Mouse (Mus musculus): ENCODE measurements at regions not wholly inside any gene's neighbourhood (a gene's known extent, or its start where the extent isn't known, plus 50 kb on each side); places are given as distances from the start of the nearest gene placed in this dataset.

DNA sequence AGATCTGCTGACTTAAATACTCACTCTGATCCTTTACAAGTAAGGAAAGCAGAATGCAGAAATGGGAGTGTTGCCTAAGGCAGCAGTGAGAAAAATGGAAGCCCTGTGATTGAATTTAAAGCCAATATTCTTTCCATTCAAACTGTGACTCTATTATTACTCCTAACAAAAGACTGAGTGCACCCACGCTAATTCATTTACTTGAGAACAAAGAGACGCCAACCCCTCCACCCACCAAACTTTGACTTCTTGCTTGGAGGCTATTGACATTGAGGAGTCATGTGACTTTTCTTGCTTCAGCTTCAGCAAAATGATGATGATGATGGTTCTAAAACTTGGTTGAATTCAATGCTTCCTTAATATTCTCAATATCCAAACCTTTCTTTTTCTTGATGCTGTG lies 245.6 kb downstream of the Enc1 start:
- Histone ChIP-seq H3K27ac (no peak overlapping the region), H3K36me3 (no peaks in the 10 kb centered on the region), H3K4me3 (no peak overlapping the region), H3K9me3 (replicated peaks) (no peaks in the 10 kb centered on the region), H3K9ac (no peak overlapping the region), H3K4me1 (no peaks in the 10 kb centered on the region), H3K4me2 (no peak overlapping the region), H3K27me3 (replicated peaks) (peaks cover 18% of the 10 kb centered on the region; the same call in 1 of the 2 replicates)
- ATAC-seq: no peak
- WGBS (ENCODE audit: insufficient replicate concordance): 64% methylated on average over 2 of the region's 2 CpGs

DNA sequence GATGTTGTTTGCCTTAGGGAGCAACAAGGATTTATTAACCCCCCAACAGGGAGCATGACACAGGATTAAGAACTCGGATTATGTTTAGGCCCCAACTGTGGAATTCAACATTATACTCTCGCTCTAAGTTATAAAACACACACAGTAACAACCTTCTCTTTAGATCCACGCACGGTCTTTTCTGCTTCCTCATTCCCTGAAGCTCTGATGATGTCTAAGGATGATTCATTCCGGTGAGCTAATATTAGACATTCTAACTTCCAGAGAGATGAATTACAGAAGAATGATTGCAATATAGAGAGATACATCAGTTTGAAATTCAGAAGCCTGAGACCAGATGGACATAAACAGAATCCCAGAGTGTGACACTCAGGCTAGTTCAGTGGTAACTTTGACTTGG lies 245.0 kb downstream of the Enc1 start:
- Histone ChIP-seq H3K4me2 (no peak overlapping the region), H3K9me3 (replicated peaks) (no peaks in the 10 kb centered on the region), H3K4me3 (no peak overlapping the region), H3K27me3 (replicated peaks) (peaks cover 18% of the 10 kb centered on the region; the same call in 1 of the 2 replicates), H3K9ac (no peak overlapping the region), H3K36me3 (no peaks in the 10 kb centered on the region), H3K4me1 (no peaks in the 10 kb centered on the region), H3K27ac (no peak overlapping the region)
- WGBS (ENCODE audit: insufficient replicate concordance): 80% methylated on average over 5 of the region's 5 CpGs
- ATAC-seq: no peak

DNA sequence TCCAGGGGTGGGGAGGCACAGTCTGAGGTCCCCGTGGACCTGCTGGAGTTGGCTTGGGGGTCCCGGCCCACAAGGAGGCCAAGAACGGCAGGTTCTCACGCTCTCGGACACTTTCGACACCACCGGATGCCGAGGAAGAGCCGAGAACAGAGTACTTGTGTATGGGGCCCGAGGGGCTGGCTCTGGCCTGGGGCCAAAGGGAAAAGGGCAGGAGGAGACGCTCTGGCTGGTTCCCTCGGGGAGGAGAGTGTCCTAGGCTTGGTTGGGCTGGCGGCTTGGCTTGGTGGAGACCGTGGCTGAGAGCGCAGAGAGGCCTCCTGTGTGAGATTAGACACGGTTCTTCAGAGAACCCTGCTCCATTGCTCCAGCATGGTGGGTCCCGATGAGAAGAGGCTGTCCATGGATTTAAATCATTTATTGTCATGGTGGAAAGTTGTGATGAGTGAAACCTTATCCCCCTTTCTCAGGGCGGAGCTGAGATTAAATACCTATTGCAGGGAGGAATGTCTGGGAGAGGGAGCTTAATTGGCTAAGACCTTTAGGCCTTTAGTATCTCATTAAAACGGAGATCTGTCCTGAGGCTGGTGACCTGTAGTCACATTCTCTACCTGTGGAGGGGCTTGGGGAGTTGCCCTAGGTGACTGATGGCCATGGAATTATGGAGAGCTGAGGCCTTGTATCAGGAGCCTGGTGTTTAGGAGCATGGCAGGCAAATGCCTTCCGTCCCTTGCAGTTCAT lies 244.1 kb downstream of the Enc1 start:
- Histone ChIP-seq H3K27me3 (replicated peaks) (peaks cover 18% of the 10 kb centered on the region; the same call in 1 of the 2 replicates), H3K4me3 (no peak overlapping the region), H3K9ac (no peak overlapping the region), H3K9me3 (replicated peaks) (no peaks in the 10 kb centered on the region), H3K4me2 (no peak overlapping the region), H3K36me3 (no peaks in the 10 kb centered on the region), H3K4me1 (no peaks in the 10 kb centered on the region), H3K27ac (no peak overlapping the region)
- no peak for ATAC-seq
- 79% methylated on average over 20 of the region's 20 CpGs for WGBS (ENCODE audit: insufficient replicate concordance)

DNA sequence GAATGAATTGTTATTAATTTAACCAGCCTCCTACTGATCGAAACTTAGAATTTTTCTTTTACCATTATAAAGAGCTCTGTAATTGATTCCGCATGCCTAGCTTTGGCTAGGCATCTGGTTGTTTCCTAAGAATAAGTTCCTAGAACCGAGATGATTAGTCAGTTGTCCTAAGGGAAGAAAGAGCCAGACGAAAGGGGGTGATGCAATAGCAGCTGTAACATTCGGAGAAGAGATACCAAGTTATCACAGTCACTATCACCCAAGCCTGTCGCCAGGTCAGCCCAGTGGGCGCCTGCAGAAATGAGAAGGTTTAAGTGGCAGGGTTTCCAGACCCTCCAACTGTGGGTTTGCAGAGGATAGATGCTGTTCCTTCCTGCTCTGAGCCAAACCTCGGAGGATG lies 242.8 kb downstream of the Enc1 start:
- 54% methylated on average over 8 of the region's 8 CpGs for WGBS (ENCODE audit: insufficient replicate concordance)
- H3K36me3 ChIP-seq: no peaks in the 10 kb centered on the region
- ATAC-seq: no peak

DNA sequence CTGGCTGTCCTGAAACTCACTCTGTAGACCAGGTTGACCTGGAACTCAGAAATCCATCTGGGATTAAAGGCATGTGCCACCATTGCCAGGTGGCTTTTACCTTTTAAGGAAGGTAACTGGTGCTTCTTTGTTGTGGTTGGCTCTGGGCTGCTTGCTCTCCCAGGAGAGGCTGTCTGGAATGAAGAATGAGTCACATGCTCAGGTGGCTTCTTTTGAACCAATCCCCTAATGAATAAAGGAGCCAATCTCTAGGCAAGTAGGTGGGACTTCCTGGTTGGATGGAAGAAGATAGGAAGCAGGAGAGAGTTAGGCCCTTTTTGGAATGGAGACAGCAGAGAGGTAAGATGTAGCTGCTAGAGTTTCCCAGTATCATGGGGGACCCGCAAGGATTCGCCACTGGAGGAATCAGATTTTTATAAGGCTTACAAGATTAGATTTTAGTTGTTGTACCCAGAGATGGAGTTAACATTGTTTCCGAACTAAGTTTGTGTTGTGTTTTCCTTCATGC lies 241.6 kb downstream of the Enc1 start:
- H3K4me2 ChIP-seq: no peak overlapping the region
- H3K27ac ChIP-seq: no peak overlapping the region
- no peaks in the 10 kb centered on the region for H3K4me1 ChIP-seq
- H3K9me3 ChIP-seq (replicated peaks): no peaks in the 10 kb centered on the region
- WGBS (ENCODE audit: insufficient replicate concordance): 78% methylated on average over 3 of the region's 3 CpGs
- H3K36me3 ChIP-seq: no peaks in the 10 kb centered on the region
- ATAC-seq: no peak
- no peak overlapping the region for H3K4me3 ChIP-seq
- H3K27me3 ChIP-seq (replicated peaks): 0 out of 2 replicates have a peak, but pooled peaks cover 5% of the 10 kb centered on the region
- no peak overlapping the region for H3K9ac ChIP-seq

More for the DNA sequence above, 242.8 kb downstream of the Enc1 start:
- Histone ChIP-seq H3K27me3 (replicated peaks) (0 out of 2 replicates have a peak, but pooled peaks cover 9% of the 10 kb centered on the region), H3K27ac (no peak overlapping the region), H3K9ac (no peak overlapping the region), H3K4me2 (no peak overlapping the region), H3K9me3 (replicated peaks) (no peaks in the 10 kb centered on the region), H3K4me3 (no peak overlapping the region), H3K4me1 (no peaks in the 10 kb centered on the region)

DNA sequence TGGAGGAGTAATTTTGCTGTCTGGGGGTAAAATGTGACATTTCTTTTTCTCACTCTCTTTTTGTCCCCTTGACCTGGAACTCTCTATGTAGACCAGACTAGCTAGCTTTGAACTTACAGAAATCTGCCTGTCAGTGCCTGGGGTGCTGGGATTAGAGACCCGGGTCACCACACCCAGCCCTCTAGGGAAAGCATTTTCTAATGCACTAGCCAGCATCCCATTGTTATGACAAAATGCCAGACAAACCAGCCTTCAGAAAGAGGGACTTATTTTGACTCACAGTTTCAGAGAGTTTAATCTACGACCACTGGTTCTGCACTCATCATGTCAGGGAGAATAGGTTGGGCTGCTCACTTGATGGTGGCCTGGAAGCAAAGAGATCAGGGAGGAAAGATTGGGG lies 240.4 kb downstream of the Enc1 start:
- H3K27me3 ChIP-seq (replicated peaks): 0 out of 2 replicates have a peak, but pooled peaks cover 1% of the 10 kb centered on the region
- no peak for ATAC-seq
- 72% methylated on average over 2 of the region's 2 CpGs for WGBS (ENCODE audit: insufficient replicate concordance)
- H3K4me1 ChIP-seq: no peaks in the 10 kb centered on the region
- no peak overlapping the region for H3K4me2 ChIP-seq
- no peak overlapping the region for H3K27ac ChIP-seq
- H3K36me3 ChIP-seq: no peaks in the 10 kb centered on the region
- H3K4me3 ChIP-seq: no peak overlapping the region
- no peaks in the 10 kb centered on the region for H3K9me3 ChIP-seq (replicated peaks)
- H3K9ac ChIP-seq: no peak overlapping the region

DNA sequence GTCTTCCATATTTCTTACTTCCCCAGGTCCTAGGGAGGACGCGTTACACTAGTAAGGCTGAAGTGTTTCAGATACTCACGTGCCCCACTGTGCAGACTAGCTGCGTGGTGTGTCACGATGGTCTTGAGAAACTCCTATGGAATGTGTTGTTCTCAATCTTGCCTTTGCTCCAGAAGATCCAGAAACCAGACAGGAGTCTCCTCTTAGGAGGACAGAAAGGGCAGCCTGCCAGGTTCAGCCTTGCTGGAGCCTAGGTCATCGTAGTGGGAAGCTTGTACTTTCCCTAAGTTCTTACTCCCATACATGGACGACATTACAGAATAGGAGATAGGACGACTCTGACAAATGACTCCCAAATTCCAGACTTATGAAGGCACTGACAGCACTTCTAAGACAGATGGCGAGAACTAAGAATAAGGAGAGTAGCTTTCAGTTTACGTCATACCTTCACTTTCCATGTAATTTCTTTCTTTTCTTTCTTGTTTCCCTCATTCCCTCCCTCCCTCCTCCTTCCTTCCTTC lies 238.2 kb downstream of the Enc1 start:
- no peak overlapping the region for H3K4me3 ChIP-seq
- 68% methylated on average over 10 of the region's 10 CpGs for WGBS (ENCODE audit: insufficient replicate concordance)
- ATAC-seq: no peak

DNA sequence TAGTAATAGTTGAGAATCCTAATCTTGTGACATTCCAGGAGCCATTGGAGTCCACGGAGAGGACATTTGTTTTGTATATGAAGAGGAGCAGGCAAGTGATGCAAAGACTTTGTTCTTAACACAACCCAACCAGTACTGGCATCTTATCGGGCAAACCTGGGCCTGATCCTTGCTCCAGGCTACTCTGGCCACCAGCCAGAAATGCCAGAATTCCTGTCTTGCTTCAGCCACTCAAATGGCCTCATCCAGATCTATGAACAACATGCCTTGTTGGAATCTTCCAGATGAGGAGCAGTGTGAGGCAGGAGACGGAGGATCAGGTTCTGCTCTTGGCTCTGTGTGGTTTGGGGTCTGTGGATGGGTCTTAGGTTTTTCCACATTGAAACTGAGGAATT lies 233.1 kb downstream of the Enc1 start:
- Histone ChIP-seq H3K4me2 (no peak overlapping the region), H3K4me3 (no peak overlapping the region), H3K9ac (no peak overlapping the region), H3K27ac (no peak overlapping the region), H3K4me1 (peaks cover 21% of the 10 kb centered on the region), H3K9me3 (replicated peaks) (no peaks in the 10 kb centered on the region), H3K27me3 (replicated peaks) (no peaks in the 10 kb centered on the region; the same call in 1 of the 2 replicates), H3K36me3 (no peaks in the 10 kb centered on the region)
- WGBS (ENCODE audit: insufficient replicate concordance): 63% methylated on average over 3 of the region's 3 CpGs
- no peak for ATAC-seq

More for the DNA sequence above, 238.2 kb downstream of the Enc1 start:
- H3K36me3 ChIP-seq: no peaks in the 10 kb centered on the region
- no peak overlapping the region for H3K4me2 ChIP-seq
- no peak overlapping the region for H3K27ac ChIP-seq
- no peaks in the 10 kb centered on the region for H3K9me3 ChIP-seq (replicated peaks)
- no peaks in the 10 kb centered on the region for H3K4me1 ChIP-seq
- no peak overlapping the region for H3K9ac ChIP-seq
- H3K27me3 ChIP-seq (replicated peaks): no peaks in the 10 kb centered on the region; the same call in 1 of the 2 replicates

DNA sequence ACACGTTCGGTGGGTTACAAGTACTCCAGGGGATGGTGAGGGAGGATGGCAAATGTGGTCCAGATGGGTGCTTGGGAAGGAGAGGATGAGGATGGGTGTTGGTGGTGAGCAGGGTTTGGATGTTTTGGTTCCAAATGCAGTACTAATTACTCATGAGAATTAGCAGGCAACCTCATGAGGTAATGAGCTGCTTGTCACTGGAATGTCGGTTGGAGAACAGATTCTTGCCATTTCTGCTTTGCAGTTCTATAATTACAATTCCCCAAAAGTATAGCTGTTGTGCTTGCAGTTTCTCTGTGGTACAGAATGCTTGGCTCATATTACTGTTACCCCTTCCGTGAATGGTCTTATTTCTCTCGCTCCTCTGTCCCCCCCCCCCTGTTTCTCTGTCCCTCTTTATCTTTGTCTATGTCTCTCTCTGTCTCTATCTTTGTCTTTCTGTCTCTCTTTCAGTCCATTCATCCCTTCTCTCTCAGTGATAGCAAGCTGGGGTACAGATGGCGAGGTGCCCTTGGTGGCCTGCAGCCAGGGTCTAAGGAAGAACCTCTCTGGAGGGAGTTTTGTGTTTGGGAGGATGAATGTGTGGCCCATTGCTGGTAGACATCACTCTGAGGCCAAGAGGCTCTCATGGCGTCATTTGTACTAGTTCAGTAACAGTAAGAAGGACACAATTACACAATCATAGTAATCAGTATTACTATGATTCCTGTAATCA lies 232.5 kb downstream of the Enc1 start:
- no peak overlapping the region for H3K4me3 ChIP-seq
- no peak overlapping the region for H3K4me2 ChIP-seq
- H3K4me1 ChIP-seq: peaks cover 26% of the 10 kb centered on the region
- no peaks in the 10 kb centered on the region for H3K36me3 ChIP-seq
- WGBS (ENCODE audit: insufficient replicate concordance): 79% methylated on average over 7 of the region's 7 CpGs
- no peak overlapping the region for H3K27ac ChIP-seq
- no peak for ATAC-seq
- H3K27me3 ChIP-seq (replicated peaks): no peaks in the 10 kb centered on the region; the same call in 1 of the 2 replicates
- H3K9ac ChIP-seq: no peak overlapping the region
- H3K9me3 ChIP-seq (replicated peaks): no peaks in the 10 kb centered on the region

DNA sequence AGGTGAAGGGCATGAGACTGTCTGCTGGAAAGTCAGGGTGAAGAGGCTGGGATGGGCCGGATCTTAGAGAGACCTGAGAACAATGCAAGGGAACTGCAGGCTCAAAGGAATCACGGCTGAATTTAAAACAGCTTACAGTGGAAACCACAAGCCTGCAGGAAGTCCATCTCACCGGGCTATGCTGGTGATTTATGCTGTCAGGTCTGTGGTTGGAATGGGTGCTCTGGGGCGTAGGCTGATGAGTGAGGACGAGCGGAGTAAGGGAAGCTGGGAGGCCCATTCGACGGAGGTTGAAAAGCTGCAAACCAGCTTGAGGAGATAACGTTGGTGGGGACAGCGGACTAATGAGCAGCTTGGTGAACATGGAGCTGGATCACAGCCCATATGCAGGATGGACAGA lies 229.1 kb downstream of the Enc1 start:
- Histone ChIP-seq H3K9me3 (replicated peaks) (no peaks in the 10 kb centered on the region), H3K36me3 (no peaks in the 10 kb centered on the region), H3K4me3 (no peak overlapping the region), H3K4me2 (peak overlapping the region; percentile 35), H3K4me1 (peaks cover 40% of the 10 kb centered on the region), H3K27ac (no peak overlapping the region), H3K27me3 (replicated peaks) (no peaks in the 10 kb centered on the region; the same call in 1 of the 2 replicates), H3K9ac (no peak overlapping the region)
- peak; percentile 87 for ATAC-seq
- whole genome bisulfite sequencing (ENCODE audit: insufficient replicate concordance): 22% methylated on average over 10 of the region's 10 CpGs

DNA sequence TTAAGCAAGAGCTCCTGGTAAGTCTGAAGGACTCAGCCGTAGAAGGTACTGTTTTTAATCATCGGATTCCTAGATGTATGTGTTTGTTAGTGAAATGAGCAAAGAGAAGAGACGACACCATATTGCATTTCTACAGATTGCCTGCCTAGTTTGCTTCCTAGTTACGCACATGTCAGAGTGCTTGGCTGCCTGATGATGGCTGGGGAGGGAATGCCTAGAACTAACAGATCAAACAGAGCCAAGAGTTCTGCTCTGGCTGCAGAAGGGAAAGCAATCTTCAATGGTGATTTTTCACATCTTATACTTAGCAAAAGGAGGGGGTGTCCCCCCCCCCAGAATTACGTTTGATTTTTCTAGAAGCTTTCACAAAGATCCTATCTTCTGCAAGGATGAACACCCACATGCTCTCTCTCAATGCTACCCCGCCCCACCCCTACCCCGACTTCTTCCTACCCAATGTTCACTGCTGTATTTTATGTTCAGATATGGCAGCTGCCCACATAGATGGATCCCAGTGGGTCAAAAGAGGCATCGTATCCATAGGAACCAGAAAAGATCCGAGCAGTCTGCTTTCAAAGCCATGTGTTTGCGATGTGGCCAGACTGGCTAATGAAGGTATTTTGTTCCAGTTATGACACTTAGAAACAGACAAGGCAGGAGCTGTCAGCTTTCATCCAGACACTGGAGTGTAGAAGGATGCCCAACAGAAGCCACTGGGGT lies 228.1 kb downstream of the Enc1 start:
- H3K9me3 ChIP-seq (replicated peaks): no peaks in the 10 kb centered on the region
- no peaks in the 10 kb centered on the region for H3K27me3 ChIP-seq (replicated peaks)
- no peak overlapping the region for H3K4me2 ChIP-seq
- H3K9ac ChIP-seq: no peak overlapping the region
- no peak for ATAC-seq
- WGBS (ENCODE audit: insufficient replicate concordance): 73% methylated on average over 10 of the region's 10 CpGs
- H3K4me1 ChIP-seq: peaks cover 48% of the 10 kb centered on the region
- no peak overlapping the region for H3K4me3 ChIP-seq
- no peak overlapping the region for H3K27ac ChIP-seq
- no peaks in the 10 kb centered on the region for H3K36me3 ChIP-seq

All from liver, embryonic 12.5 days (tissue).